Mouse (Mus musculus) forebrain, embryonic 16.5 days (tissue): ENCODE measurements at regions not wholly inside any gene's neighbourhood (a gene's known extent, or its start where the extent isn't known, plus 50 kb on each side); places are given as distances from the start of the nearest gene placed in this dataset.

Source experiments
- ATAC-seq: fragments of 200-750 bp; cut with Nextera tagmentation; 2 replicates; pipeline ENCODE4 v1.8.0; 2017; ENCODE audit warnings: mild to moderate bottlenecking, moderate library complexity
- H3K27ac ChIP-seq: fragments of 300-500 bp; sonication (generic); 2 replicates; pipeline ENCODE4 v1.5.1; 2014; ENCODE audit warnings: low read length, control low read depth
- H3K27me3 ChIP-seq: fragments of 300-500 bp; sonication (generic); replicated peaks from 2 replicates; pipeline ENCODE4 v1.6.1; 2014; ENCODE audit warnings: low read length; ENCODE audit not compliant: control insufficient read depth, insufficient read depth
- H3K36me3 ChIP-seq: fragments of 300-500 bp; sonication (generic); 2 replicates; pipeline ENCODE4 v1.6.1; 2014; ENCODE audit not compliant: control insufficient read depth, insufficient read depth
- H3K4me1 ChIP-seq: fragments of 300-500 bp; sonication (generic); replicated peaks from 2 replicates; pipeline ENCODE4 v1.6.1; 2014; ENCODE audit warnings: low read length; ENCODE audit not compliant: control insufficient read depth, insufficient read depth
- H3K4me2 ChIP-seq: fragments of 300-500 bp; sonication (generic); 2 replicates; pipeline ENCODE4 v1.6.1; 2014; ENCODE audit warnings: mild to moderate bottlenecking, low read length, control low read depth
- H3K4me3 ChIP-seq: fragments of 300-500 bp; sonication (generic); replicated peaks from 2 replicates; pipeline ENCODE4 v1.5.1; 2014; ENCODE audit warnings: mild to moderate bottlenecking, low read length, control low read depth
- H3K9ac ChIP-seq: fragments of 300-500 bp; sonication (generic); replicated peaks from 2 replicates; pipeline ENCODE4 v1.6.1; 2014; ENCODE audit warnings: low read depth, low read length, control low read depth
- H3K9me3 ChIP-seq: fragments of 300-500 bp; sonication (generic); 2 replicates; pipeline ENCODE4 v1.6.1; 2016; ENCODE audit warnings: low read length; ENCODE audit not compliant: control insufficient read depth
- WGBS: fragments of 180-500 bp; shearing (Covaris S2); extraction: QIAGEN DNeasy Blood & Tissue Kit; methylation state at CpG from one replicate; pipeline ENCODE4 v1.1.7; 2014; 5-methylcytosine and 5-hydroxymethylcytosine counted together

DNA sequence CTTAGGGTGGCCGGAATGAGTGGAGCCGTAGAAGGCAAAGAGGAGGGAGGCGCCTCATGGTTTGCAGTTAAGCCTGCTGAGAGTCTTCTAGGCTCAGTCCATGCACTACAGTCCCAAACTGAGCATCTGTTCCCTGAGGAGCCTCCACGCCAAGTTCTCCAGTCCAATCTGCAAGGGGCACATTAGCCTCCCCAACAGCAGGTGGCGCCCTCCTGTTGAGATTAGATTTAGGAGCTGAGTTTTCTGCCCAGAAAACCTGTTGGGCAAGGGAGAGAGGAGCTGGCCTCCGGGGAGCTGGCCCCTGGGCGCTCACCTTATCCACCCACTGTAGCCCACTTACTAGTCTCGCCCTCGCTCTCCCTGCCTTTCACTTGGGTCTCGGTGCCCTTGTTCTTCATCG lies 150.0 kb upstream of the Haao start:
- WGBS: 85% methylated on average over 11 of the region's 11 CpGs
- no peaks in the 10 kb centered on the region for H3K27me3 ChIP-seq
- no peaks in the 10 kb centered on the region for H3K9me3 ChIP-seq
- H3K27ac ChIP-seq: no peak overlapping the region
- ATAC-seq: no peak
- H3K36me3 ChIP-seq: no peaks in the 10 kb centered on the region
- H3K4me3 ChIP-seq: no peak overlapping the region
- H3K9ac ChIP-seq: no peak overlapping the region
- no peaks in the 10 kb centered on the region for H3K4me1 ChIP-seq
- no peak overlapping the region for H3K4me2 ChIP-seq

DNA sequence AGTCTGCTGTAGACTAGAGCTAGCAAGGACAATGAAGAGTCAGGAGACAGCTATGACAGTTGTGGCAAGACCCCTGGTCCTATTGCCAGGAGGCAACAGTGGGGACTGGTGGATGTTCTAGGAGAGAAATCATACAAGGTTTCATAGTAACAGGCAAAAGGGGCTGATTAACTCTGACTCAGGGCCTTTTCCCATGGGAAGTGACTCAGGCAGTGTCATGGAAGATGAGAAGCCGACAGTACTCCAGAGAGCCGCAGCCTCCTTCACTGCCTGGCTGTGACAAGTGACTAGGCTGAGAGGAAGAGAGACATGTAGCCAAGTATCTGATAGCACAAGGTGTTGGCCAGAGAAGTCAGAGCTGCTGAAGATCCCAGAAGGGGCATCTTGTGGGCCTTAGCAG lies 145.3 kb upstream of the Haao start:
- Histone ChIP-seq H3K4me1 (no peaks in the 10 kb centered on the region), H3K9ac (no peak overlapping the region), H3K27ac (no peak overlapping the region), H3K4me2 (no peak overlapping the region), H3K27me3 (no peaks in the 10 kb centered on the region), H3K4me3 (no peak overlapping the region), H3K9me3 (no peaks in the 10 kb centered on the region), H3K36me3 (no peaks in the 10 kb centered on the region)
- 90% methylated on average over 2 of the region's 2 CpGs for WGBS
- no peak for ATAC-seq

DNA sequence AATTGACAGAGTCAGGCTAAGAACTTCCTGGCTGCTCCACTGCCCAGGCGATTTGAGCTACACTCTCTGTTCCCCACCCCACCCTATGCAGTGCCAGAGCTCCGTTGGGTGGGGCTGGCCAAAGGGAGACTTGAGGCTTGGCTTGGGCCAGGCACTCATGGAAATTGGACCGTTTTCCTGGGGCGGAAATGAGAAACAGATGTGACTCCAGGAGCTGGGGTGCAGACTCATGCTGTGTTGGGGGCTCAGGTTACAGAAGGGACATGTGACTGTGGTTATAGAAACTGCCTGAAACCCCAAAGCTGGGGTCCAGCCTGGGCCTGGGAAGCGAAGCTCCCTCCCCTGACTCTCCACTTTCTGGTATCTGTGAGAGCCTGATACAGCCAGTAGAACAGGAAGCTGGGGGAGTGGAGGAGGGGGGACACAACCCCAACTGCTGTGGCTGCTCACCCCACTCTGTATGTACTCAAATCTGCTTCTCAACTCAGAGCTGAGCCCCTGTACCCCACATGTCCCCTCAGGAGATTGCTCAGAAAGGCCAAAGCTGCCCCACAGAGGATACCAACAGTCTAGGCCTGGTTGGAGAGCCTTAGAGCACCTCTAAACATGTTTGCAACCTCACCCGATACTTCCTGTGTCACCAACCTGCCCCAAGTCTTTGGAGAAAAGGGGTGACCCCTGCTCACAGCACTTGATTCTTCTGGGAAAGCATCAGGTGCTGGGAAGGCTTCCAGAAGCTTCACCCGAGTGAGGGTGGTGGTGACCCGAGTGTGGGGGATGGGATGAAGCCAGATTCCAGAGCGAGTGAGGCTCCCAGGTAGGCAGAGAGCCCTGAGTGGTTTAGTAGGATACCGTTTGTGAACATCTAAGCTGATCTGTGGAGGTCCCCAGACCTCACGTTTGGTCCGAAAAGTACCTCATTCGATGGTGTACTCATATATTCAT lies 142.9 kb upstream of the Haao start:
- ATAC-seq: no peak
- 76% methylated on average over 13 of the region's 13 CpGs for WGBS
- no peak overlapping the region for H3K4me2 ChIP-seq

DNA sequence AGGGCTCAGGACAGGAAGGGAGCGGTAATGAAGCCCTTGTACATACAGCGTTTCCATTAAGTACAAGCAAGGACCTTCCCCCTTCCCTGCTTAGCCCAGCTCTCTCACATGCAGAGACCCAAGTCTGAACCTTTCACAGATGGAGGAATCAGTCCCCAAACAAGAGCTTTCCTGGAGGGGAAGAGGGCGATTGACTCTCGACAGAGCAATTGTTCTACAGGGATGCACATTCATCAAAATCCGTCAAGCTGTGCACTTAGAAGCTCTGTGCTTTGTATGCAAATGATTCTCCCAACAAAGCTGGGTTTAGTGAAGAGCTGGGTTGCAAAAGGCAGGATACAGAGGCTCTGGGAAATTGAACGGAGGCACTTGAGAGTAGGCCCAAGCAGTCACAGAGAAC lies 141.1 kb upstream of the Haao start:
- Histone ChIP-seq H3K4me2 (no peak overlapping the region), H3K27me3 (no peaks in the 10 kb centered on the region), H3K4me1 (peaks cover 16% of the 10 kb centered on the region), H3K4me3 (no peak overlapping the region), H3K36me3 (no peaks in the 10 kb centered on the region), H3K9ac (no peak overlapping the region), H3K9me3 (0 out of 2 replicates have a peak, but pooled peaks cover 3% of the 10 kb centered on the region), H3K27ac (no peak overlapping the region)
- ATAC-seq: no peak
- WGBS: 32% methylated on average over 6 of the region's 6 CpGs

More for the DNA sequence above, 142.9 kb upstream of the Haao start:
- H3K9ac ChIP-seq: no peak overlapping the region
- H3K27me3 ChIP-seq: no peaks in the 10 kb centered on the region
- no peak overlapping the region for H3K27ac ChIP-seq
- no peaks in the 10 kb centered on the region for H3K36me3 ChIP-seq
- no peaks in the 10 kb centered on the region for H3K9me3 ChIP-seq
- peaks cover 8% of the 10 kb centered on the region for H3K4me1 ChIP-seq
- no peak overlapping the region for H3K4me3 ChIP-seq

DNA sequence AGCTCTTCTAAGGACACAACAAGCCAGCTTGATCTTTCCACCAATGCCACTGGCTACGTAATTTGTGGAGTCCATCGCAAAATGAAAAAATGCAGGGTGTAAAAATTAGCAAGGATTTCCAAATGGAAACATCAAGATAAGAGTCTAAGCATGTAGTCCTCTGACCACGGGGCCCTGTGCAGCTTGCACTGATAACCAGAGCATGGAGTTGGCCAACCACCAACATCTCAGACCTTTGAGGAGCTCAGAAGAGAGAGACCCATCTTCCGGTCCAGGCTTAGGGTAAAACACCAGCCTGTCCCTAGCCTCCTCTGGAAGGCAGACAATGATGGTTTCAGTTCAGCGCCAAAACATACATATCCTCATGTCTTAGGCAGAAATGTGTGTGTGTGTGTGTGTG lies 140.4 kb upstream of the Haao start:
- H3K9me3 ChIP-seq: 0 out of 2 replicates have a peak, but pooled peaks cover 3% of the 10 kb centered on the region
- WGBS: 96% methylated on average over 5 of the region's 5 CpGs
- no peak overlapping the region for H3K9ac ChIP-seq
- no peak for ATAC-seq
- H3K27ac ChIP-seq: no peak overlapping the region
- no peaks in the 10 kb centered on the region for H3K36me3 ChIP-seq
- peaks cover 21% of the 10 kb centered on the region for H3K4me1 ChIP-seq
- no peak overlapping the region for H3K4me2 ChIP-seq
- no peak overlapping the region for H3K4me3 ChIP-seq
- H3K27me3 ChIP-seq: no peaks in the 10 kb centered on the region

DNA sequence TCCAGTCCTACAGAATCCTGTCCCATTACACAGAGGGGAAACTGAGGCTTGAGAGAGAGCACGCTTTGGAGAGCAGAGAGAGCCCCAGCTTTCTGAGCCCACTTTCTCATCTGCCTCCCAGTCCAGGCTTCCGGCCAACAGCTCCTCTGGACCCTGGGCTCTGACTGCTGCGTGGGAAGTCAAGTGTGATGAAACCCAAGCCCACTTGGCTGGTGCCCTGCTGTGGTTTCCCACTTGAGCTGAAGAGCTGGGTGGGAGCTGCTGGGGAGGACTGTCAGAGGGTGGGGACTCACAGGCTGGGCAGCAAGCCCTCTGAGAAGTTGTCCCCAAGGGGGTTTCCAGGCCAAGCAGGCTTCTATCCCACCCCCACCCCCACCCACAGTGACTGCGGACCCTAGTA lies 139.9 kb upstream of the Haao start:
- H3K9me3 ChIP-seq: 0 out of 2 replicates have a peak, but pooled peaks cover 3% of the 10 kb centered on the region
- H3K27ac ChIP-seq: no peak overlapping the region
- H3K4me1 ChIP-seq: peaks cover 26% of the 10 kb centered on the region
- H3K27me3 ChIP-seq: no peaks in the 10 kb centered on the region
- WGBS: 92% methylated on average over 4 of the region's 4 CpGs
- H3K36me3 ChIP-seq: no peaks in the 10 kb centered on the region
- H3K9ac ChIP-seq: no peak overlapping the region
- H3K4me2 ChIP-seq: no peak overlapping the region
- no peak overlapping the region for H3K4me3 ChIP-seq
- no peak for ATAC-seq

DNA sequence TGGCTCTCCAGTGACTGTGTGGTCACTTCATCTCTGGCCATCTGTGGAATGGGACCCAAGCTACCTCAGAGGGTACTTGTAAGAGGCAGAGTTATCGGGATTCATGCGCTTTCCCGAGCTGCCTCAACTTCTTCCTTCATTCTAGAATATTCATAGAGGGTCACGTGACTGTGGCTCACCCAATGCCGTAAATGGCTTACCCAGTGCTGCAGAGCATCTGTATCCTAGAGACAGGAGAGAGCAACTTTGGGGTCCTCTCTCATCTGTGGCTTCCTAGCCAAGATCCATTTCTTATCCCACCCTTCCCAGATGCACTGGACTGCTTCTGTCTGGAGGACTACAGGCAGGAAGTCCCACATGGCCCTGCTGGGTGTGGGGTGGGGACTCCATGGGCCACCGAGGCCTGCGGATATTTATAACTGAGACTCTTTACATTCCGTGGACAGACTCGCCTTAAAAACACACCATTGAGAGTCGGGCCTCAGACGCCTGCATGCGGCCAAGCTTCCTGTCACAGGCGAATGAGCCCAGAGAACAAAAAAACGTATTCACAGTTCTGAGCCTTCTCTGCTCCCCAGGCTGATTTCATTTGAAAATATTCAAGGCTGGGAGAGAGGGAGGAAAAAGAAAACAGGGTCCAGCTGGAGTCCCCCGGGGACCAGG lies 138.3 kb upstream of the Haao start:
- peak; percentile 50 for ATAC-seq
- H3K9me3 ChIP-seq: 0 out of 2 replicates have a peak, but pooled peaks cover 3% of the 10 kb centered on the region
- H3K9ac ChIP-seq: no peak overlapping the region
- no peak overlapping the region for H3K4me2 ChIP-seq
- H3K4me1 ChIP-seq: peaks cover 27% of the 10 kb centered on the region
- WGBS: 46% methylated on average over 15 of the region's 15 CpGs
- H3K4me3 ChIP-seq: no peak overlapping the region
- H3K36me3 ChIP-seq: no peaks in the 10 kb centered on the region
- H3K27me3 ChIP-seq: no peaks in the 10 kb centered on the region
- H3K27ac ChIP-seq: peak overlapping the region; percentile 61

DNA sequence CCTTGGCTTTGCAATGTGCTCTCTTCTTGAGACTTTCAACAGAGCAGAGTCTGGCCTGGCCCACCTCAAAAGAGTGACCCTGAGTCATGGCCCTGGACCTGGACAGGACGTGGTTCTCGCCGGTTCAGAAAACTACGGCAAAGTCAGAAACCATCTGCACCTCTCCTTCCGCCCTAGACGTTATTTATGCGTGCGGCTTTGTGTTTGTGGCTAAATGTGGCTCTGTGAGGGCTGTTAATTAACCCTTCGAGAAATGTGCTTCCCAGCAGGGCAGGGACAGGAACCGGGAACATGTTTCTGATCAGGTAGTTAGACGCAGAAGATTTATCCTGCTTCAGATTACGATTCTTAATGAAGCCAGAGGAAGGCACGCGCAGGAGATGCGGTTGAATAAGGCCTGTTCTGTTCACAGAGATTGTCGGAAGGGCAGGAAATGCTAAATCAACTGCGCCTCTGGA lies 137.6 kb upstream of the Haao start:
- no peaks in the 10 kb centered on the region for H3K36me3 ChIP-seq
- ATAC-seq: no peak
- no peak overlapping the region for H3K9ac ChIP-seq
- H3K4me3 ChIP-seq: no peak overlapping the region
- H3K4me1 ChIP-seq: peaks cover 27% of the 10 kb centered on the region
- no peak overlapping the region for H3K4me2 ChIP-seq
- WGBS: 30% methylated on average over 17 of the region's 17 CpGs
- H3K9me3 ChIP-seq: 0 out of 2 replicates have a peak, but pooled peaks cover 3% of the 10 kb centered on the region
- H3K27ac ChIP-seq: peak overlapping the region; percentile 30; the same call in 1 of the 2 replicates
- no peaks in the 10 kb centered on the region for H3K27me3 ChIP-seq

DNA sequence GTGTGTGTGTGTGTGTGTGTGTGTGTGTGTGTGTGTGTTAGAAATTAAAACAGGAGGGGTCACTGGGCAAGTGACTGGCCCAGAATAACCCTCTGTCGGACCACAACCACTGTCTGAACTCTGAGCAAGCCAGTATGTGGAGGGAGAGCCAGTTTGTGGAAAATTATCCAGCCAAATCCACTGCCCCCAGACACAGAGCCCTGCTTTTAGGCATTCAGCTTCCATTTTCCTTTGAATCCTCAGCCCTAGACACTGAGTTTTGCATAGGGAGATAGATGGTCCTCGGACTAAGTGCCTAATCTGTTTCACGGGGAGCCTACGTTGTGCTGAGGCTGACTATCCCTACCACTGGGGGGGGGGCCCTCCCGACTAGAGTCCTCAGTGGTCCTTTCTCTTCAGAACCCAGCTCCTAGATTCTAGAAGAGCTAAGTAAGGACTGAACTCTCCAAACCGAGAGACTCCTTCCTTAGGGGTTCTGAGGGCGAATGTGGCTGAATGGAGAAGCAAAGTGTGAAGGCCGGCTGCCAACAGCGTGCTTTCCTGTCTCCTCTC lies 136.2 kb upstream of the Haao start:
- ATAC-seq: no peak
- Histone ChIP-seq H3K36me3 (no peaks in the 10 kb centered on the region), H3K9ac (no peak overlapping the region), H3K9me3 (0 out of 2 replicates have a peak, but pooled peaks cover 3% of the 10 kb centered on the region), H3K4me3 (no peak overlapping the region), H3K27me3 (no peaks in the 10 kb centered on the region), H3K27ac (no peak overlapping the region), H3K4me1 (peaks cover 27% of the 10 kb centered on the region), H3K4me2 (no peak overlapping the region)
- WGBS: 91% methylated on average over 9 of the region's 9 CpGs
